Mouse (Mus musculus) hindbrain, embryonic 11.5 days (tissue): ENCODE results near the gene Thumpd2. TPM values are rescaled to one million over a fixed set of nuclear protein-coding genes. Genes with fewer than 3 reads are reported as not detected.

Experiments used
- ATAC-seq: fragments of 200-750 bp; cut with Nextera tagmentation; 2 replicates; pipeline ENCODE4 v1.8.0; 2017; ENCODE audit warnings: mild to moderate bottlenecking, moderate TSS enrichment, moderate library complexity; ENCODE audit not compliant: low FRiP score
- DNase-seq: peaks from one replicate; pipeline ENCODE4 v3.0.0-alpha.2; 2015; ENCODE audit warnings: low spot score
- H3K27ac ChIP-seq: fragments of 300-500 bp; sonication (generic); 2 replicates; pipeline ENCODE4 v1.5.1; 2014; ENCODE audit warnings: mild to moderate bottlenecking, low read depth, low read length
- H3K27me3 ChIP-seq: fragments of 300-500 bp; sonication (generic); 2 replicates; pipeline ENCODE4 v1.6.1; 2014; ENCODE audit warnings: mild to moderate bottlenecking, low read length, moderate library complexity, mixed read lengths; ENCODE audit not compliant: control insufficient read depth, insufficient read depth
- H3K36me3 ChIP-seq: fragments of 300-500 bp; sonication (generic); 2 replicates; pipeline ENCODE4 v1.6.1; 2014; ENCODE audit warnings: mild to moderate bottlenecking, low read length, moderate library complexity, mixed read lengths; ENCODE audit not compliant: control insufficient read depth, insufficient read depth
- H3K4me1 ChIP-seq: fragments of 300-500 bp; sonication (generic); replicated peaks from 2 replicates; pipeline ENCODE4 v1.6.1; 2014; ENCODE audit warnings: low read length, mixed read lengths; ENCODE audit not compliant: control insufficient read depth, insufficient read depth
- H3K4me2 ChIP-seq: fragments of 300-500 bp; sonication (generic); replicated peaks from 2 replicates; pipeline ENCODE4 v1.6.1; 2014; ENCODE audit warnings: mild to moderate bottlenecking, low read depth, low read length
- H3K4me3 ChIP-seq: fragments of 300-500 bp; sonication (generic); 2 replicates; pipeline ENCODE4 v1.5.1; 2014; ENCODE audit warnings: low read depth, low read length
- H3K9ac ChIP-seq: fragments of 300-500 bp; sonication (generic); 2 replicates; pipeline ENCODE4 v1.6.1; 2014; ENCODE audit warnings: low read depth, low read length
- H3K9me3 ChIP-seq: fragments of 300-500 bp; sonication (generic); 2 replicates; pipeline ENCODE4 v1.6.1; 2016; ENCODE audit warnings: low read length; ENCODE audit not compliant: control insufficient read depth
- WGBS: fragments of 180-500 bp; shearing (Covaris S2); extraction: QIAGEN DNeasy Blood & Tissue Kit; methylation state at CpG from one replicate; pipeline ENCODE4 v1.1.7; 2014; 5-methylcytosine and 5-hydroxymethylcytosine counted together
- polyA plus RNA-seq: library from polyadenylated mRNA; unstranded; fragments of >200 nt; fragmentation: Nextera tagmentation; extraction: Ambion mirVana; gene quantifications from 2 replicates; pipeline ENCODE4 v1.2.1, GENCODE M21; 2014

Gene Thumpd2
- 12.5 and 13.7 TPM in 2 replicates for polyA plus RNA-seq

DNA sequence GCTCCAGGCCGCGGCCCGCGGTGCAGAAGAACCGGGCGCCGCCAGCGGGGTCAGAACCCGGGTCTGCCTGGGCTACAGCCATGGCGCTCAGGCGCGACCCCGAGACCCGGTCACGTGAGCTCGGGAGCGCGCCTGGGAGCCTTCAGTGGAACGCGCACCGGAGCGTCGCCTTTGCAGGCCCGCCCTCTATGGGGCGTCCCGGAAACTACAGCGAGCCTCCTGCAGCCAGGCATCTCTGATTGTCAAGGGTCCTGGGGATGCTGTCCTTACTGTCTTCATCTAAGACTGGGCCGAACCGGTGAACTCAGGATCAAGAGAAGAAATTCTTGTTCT lies at the start of gene Thumpd2:
Thumpd2 (minus strand) TSS at position 104 of the 333 bp plus-strand sequence.
- H3K4me1 ChIP-seq: no peaks in the 10 kb centered on the region
- no peaks in the 10 kb centered on the region for H3K36me3 ChIP-seq
- under 1% methylated on average over 29 of the region's 29 CpGs for WGBS
- ATAC-seq (peak; percentile 97), DNase-seq (peak; percentile 97)
- no peaks in the 10 kb centered on the region for H3K9me3 ChIP-seq
- peak within 1 kb of the TSS; percentile 57 for H3K4me3 ChIP-seq
- H3K27me3 ChIP-seq: no peaks in the 10 kb centered on the region
- peak within 1 kb of the TSS; percentile 41 for H3K4me2 ChIP-seq
- peak within 1 kb of the TSS; percentile 70 for H3K9ac ChIP-seq
- H3K27ac ChIP-seq: 0 out of 2 replicates have a peak within 1 kb of the TSS, but pooled peaks have one; percentile 5

GRCm38 (mm10) chr17:81104237-81104636 lies 39.4 kb upstream of the Thumpd2 start:
- no peak for DNase-seq
- no peak overlapping the region for H3K27ac ChIP-seq

DNA sequence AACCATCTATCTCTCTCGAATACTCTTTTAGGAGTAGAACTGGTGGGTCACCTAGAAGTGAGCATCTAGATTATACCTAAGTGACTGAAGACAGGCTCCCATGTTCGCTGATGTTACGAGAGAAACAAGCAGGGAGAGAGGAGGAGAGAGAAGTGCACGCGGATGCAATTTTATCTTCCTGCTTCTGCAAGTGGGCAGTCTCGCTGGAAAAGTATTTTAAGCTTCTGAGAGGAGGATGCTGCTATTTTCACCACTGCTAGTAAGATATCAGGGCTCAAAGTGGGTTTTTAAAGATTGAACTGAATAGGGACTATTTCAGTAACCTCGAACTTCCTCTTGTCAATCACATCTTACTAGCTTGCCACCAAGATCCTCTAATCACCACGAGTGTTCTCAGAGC lies 38.0 kb upstream of the Thumpd2 start:
- DNase-seq: no peak
- no peaks in the 10 kb centered on the region for H3K9me3 ChIP-seq
- no peak for ATAC-seq
- H3K27ac ChIP-seq: no peak overlapping the region
- H3K36me3 ChIP-seq: no peaks in the 10 kb centered on the region
- WGBS: 79% methylated on average over 8 of the region's 8 CpGs
- H3K27me3 ChIP-seq: no peaks in the 10 kb centered on the region
- no peak overlapping the region for H3K4me2 ChIP-seq
- H3K4me1 ChIP-seq: no peaks in the 10 kb centered on the region
- no peak overlapping the region for H3K4me3 ChIP-seq
- H3K9ac ChIP-seq: no peak overlapping the region

More at GRCm38 (mm10) chr17:81104237-81104636, 39.4 kb upstream of the Thumpd2 start:
- H3K4me2 ChIP-seq: no peak overlapping the region
- H3K9me3 ChIP-seq: no peaks in the 10 kb centered on the region
- no peaks in the 10 kb centered on the region for H3K27me3 ChIP-seq
- no peaks in the 10 kb centered on the region for H3K36me3 ChIP-seq
- no peak for ATAC-seq
- no peak overlapping the region for H3K4me3 ChIP-seq
- H3K9ac ChIP-seq: no peak overlapping the region
- WGBS: 87% methylated on average over 2 of the region's 2 CpGs
- H3K4me1 ChIP-seq: no peaks in the 10 kb centered on the region

GRCm38 (mm10) chr17:81098444-81098843 lies 33.6 kb upstream of the Thumpd2 start:
- no peak for DNase-seq
- H3K36me3 ChIP-seq: no peaks in the 10 kb centered on the region
- no peak for ATAC-seq

GRCm38 (mm10) chr17:81096490-81096889 lies 31.6 kb upstream of the Thumpd2 start:
- Histone ChIP-seq H3K9ac (no peak overlapping the region), H3K27me3 (no peaks in the 10 kb centered on the region), H3K4me3 (no peak overlapping the region), H3K4me1 (no peaks in the 10 kb centered on the region), H3K9me3 (no peaks in the 10 kb centered on the region), H3K27ac (no peak overlapping the region), H3K36me3 (no peaks in the 10 kb centered on the region), H3K4me2 (no peak overlapping the region)
- ATAC-seq (no peak), DNase-seq (no peak)
- 85% methylated on average over 2 of the region's 2 CpGs for WGBS

More at GRCm38 (mm10) chr17:81098444-81098843, 33.6 kb upstream of the Thumpd2 start:
- no peaks in the 10 kb centered on the region for H3K4me1 ChIP-seq
- H3K9ac ChIP-seq: no peak overlapping the region
- no peak overlapping the region for H3K27ac ChIP-seq
- no peaks in the 10 kb centered on the region for H3K27me3 ChIP-seq
- H3K4me3 ChIP-seq: no peak overlapping the region
- no peak overlapping the region for H3K4me2 ChIP-seq
- no peaks in the 10 kb centered on the region for H3K9me3 ChIP-seq

DNA sequence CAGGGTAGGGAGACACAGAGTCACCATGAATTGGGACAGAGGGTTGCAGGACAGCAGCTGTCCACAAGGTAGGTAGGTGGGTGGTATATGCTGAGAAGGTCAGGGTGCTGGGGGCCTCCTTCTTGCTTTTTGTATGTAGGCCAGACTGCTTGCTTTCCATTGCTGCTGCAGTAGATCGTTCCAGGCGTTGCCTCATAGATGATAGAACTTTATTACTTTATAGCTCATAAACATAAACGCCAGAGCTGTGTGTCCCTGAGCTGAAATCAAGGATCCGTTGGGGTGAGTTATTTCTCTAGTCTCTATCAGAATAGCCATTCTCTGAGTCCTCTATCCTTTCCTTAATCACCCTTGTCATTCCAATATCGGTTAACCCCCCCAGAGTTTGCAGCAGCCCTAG lies 27.9 kb upstream of the Thumpd2 start:
- H3K27me3 ChIP-seq: no peaks in the 10 kb centered on the region
- H3K9ac ChIP-seq: no peak overlapping the region
- no peaks in the 10 kb centered on the region for H3K9me3 ChIP-seq
- H3K4me3 ChIP-seq: no peak overlapping the region
- DNase-seq: no peak
- no peaks in the 10 kb centered on the region for H3K36me3 ChIP-seq
- H3K4me1 ChIP-seq: no peaks in the 10 kb centered on the region
- 90% methylated on average over 5 of the region's 5 CpGs for WGBS
- no peak overlapping the region for H3K4me2 ChIP-seq
- H3K27ac ChIP-seq: no peak overlapping the region
- ATAC-seq: no peak

DNA sequence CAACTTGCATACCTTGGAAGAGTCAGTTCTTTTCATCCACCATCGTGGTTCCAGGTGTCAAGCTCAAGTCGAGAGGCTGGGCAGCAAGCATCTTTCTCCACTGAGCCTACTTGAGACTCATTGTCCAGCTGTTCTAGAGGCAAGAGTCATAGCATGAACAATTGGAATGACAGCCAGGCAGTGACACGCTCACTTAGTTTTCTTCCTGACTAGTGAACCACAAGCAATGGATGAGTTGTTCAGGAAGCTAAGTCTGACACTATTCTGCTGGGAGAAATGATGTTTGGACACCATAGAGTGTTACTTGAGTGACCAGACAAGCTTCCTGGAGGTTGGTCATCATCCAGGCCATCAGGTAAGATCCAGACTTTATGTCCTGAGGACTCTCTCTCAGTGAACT lies 24.0 kb upstream of the Thumpd2 start:
- no peak for DNase-seq

DNA sequence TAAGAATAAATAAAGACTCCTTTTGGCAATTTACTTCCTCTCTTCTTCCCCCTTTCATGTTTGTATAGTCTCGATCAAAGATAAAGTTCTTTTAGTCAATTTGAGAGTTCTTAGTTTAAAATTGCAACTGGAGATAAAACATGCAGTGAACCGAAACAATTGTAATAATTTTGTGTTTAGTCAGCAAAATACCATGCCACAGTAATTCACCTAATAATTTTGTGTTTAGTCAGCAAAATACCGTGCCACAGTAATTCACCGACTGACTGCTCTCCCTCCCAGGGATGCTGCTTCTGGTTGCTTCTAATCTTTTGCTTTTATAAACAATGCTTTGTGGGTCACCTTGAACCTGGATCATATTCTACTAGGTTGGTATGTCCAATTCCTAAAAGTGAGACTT lies 22.9 kb upstream of the Thumpd2 start:
- WGBS: 91% methylated on average over 4 of the region's 4 CpGs
- no peaks in the 10 kb centered on the region for H3K9me3 ChIP-seq
- H3K9ac ChIP-seq: no peak overlapping the region
- H3K27me3 ChIP-seq: no peaks in the 10 kb centered on the region
- no peak for ATAC-seq
- no peak overlapping the region for H3K27ac ChIP-seq
- no peaks in the 10 kb centered on the region for H3K36me3 ChIP-seq
- no peak overlapping the region for H3K4me3 ChIP-seq
- H3K4me1 ChIP-seq: no peaks in the 10 kb centered on the region
- H3K4me2 ChIP-seq: no peak overlapping the region
- DNase-seq: no peak

More for the DNA sequence above, 24.0 kb upstream of the Thumpd2 start:
- H3K27me3 ChIP-seq: no peaks in the 10 kb centered on the region
- H3K4me1 ChIP-seq: no peaks in the 10 kb centered on the region
- no peaks in the 10 kb centered on the region for H3K36me3 ChIP-seq
- no peak overlapping the region for H3K4me3 ChIP-seq
- H3K27ac ChIP-seq: no peak overlapping the region
- H3K9me3 ChIP-seq: no peaks in the 10 kb centered on the region
- ATAC-seq: no peak
- H3K9ac ChIP-seq: no peak overlapping the region
- no peak overlapping the region for H3K4me2 ChIP-seq
- WGBS: 60% methylated on average over 3 of the region's 3 CpGs

DNA sequence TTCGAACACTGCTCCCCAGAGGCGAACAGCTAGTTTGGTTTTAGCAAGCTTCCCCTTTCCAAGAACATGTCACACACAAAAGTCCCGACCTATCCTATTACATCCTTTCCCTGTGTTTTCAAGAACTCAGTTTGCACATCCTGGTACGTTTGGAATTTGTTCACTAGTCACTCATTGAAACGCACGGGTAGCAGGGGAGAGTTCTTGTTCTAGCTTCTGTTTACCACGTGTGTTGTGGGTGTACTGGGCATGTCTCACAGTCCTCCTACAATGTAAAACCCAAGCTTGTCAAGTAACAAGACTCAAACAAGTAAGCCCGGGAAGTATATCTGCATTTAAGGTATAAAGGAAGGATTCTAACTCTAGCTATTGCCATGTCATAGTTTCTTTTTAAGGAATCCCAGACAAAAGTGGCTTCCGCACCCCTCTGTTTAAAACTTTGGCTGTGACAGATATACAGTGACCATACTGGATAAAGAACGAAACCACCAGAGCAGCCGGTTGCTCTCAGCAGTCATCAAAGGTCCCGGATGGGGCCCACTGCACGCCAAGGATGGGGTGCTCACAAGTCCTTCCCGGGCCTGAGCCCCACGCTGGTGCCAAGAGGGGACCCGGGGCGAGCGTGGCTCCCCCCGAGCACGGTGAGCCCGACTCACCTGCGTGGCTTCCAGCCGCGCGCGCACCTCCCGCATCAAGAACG lies 453 bp downstream of the Thumpd2 start:
- H3K4me3 ChIP-seq: peak overlapping the region; percentile 57
- H3K4me1 ChIP-seq: no peaks in the 10 kb centered on the region
- no peaks in the 10 kb centered on the region for H3K9me3 ChIP-seq
- DNase-seq (peak; percentile 50), ATAC-seq (peak; percentile 89)
- WGBS: 19% methylated on average over 28 of the region's 28 CpGs
- peak overlapping the region; percentile 70 for H3K9ac ChIP-seq
- no peaks in the 10 kb centered on the region for H3K36me3 ChIP-seq
- 0 out of 2 replicates have a peak overlapping the region, but pooled peaks have one; percentile 5 for H3K27ac ChIP-seq
- H3K27me3 ChIP-seq: no peaks in the 10 kb centered on the region
- peak overlapping the region; percentile 41 for H3K4me2 ChIP-seq
